Mouse (Mus musculus) layer of hippocampus, adult 2 months (tissue): ENCODE measurements around the gene Etl4. TPM values are rescaled to one million over a fixed set of nuclear protein-coding genes. Genes with fewer than 3 reads are reported as not detected.
A peak's percentile ranks its signal among the peaks of the same experiment; 100 is the strongest.

ENCODE experiments used
- DNase-seq, 2 experiments: peaks; one replicate each; pipeline ENCODE4 v3.0.0; 2022; ENCODE audit warnings: low spot score in 2 of 2
- H3K27ac ChIP-seq: fragments of 200-600 bp; 2 replicates; pipeline ENCODE4 v1.8.1; 2022
- H3K4me3 ChIP-seq: fragments of 200-600 bp; 2 replicates; pipeline ENCODE4 v1.8.1; 2022; ENCODE audit warnings: mild to moderate bottlenecking
- CTCF ChIP-seq: fragments of 200-600 bp; conservative IDR thresholded peaks from 2 replicates; pipeline ENCODE4 v1.8.1; 2022; ENCODE audit warnings: antibody characterized with exemption, mild to moderate bottlenecking, moderate library complexity
- total RNA-seq, 2 experiments: library from RNA; stranded (reverse); gene quantifications; 2 replicates each; pipeline ENCODE4 v1.2.3; 2021

Gene Etl4
- total RNA-seq, 2 experiments from 2014 or later: 68.4 to 75.9 TPM

DNA sequence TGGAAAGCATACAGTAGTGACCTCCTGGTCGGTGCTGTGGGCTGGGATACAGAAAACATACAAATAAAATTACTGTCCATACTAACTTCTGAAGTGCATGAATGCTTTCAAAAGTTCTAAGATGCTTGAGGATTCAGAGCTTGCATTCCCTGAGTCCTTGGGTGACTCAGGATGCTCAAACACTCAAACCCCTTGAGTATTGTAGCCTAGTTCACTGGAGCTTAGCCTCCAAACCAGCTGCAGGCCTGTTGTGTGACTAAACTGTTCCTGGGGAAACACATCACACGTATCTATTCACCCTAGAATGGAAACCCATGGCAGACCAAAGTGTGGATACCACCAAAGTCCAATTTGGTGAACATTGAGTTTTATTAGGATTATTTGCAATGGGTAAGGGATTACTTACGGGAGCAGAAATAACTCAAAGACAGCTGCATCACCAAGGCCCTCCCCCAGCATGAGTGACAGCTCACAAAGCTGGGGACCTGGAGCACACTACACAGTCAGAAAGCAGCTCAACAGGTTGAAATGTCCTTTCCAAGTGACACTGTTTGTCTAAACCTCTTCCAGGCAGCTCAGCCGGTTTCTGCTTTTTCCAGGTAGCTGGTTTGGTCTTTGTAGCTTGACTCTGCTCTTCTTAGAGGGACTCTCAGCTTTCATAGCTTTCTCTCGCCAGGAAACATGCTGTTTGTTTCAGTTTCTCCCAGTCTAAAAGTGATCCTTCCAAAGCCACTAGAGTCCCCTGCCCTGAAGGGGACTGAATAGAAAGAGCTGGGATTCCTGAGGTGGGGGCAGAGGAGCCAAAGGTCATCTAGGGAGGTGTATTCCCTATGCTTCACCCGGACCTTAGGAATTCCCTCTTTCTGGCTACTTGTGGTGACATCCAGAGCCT lies 598.5 kb downstream of the Etl4 start:
- Histone ChIP-seq H3K4me3 (no peak overlapping the region), H3K27ac (no peak overlapping the region)
- no peak for TF ChIP-seq CTCF
- DNase-seq: no peak

DNA sequence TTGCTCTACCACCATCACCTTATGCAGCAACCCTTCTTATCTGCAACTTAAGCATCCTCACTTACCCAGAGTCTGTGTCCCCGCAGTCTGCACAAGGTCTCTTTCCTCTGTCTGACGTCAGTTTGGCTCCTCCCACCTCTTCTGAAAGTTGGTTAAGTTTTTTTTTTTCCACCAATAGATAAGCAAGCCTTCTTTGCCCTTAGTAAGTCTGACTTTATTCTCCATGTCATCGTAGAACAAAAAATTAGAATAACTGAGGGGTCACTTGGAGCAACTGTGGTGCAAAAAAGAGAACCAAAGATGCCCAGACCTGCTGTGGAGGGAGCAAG lies 599.1 kb downstream of the Etl4 start:
- Histone ChIP-seq H3K4me3 (no peak overlapping the region), H3K27ac (no peak overlapping the region)
- DNase-seq: no peak
- no peak for TF ChIP-seq CTCF

DNA sequence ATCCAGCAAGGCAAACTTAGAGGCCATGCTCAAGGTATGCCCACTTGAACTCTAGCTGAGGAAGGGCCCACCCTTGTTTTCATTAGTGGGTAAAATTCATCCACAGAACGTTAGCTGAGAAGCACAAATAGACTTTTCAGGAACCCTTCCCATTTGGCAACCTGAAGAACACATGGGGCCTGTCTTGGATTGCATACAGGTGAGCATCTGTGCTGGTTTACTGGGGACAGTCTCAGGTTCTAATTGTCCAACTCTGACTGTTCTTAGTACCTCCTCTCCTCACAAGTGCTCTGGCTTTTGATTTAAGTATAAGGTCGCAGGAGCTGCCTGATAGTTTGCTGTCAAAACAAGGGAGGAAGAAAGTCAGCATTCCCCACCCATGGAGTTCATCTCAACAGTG lies 600.5 kb downstream of the Etl4 start:
- H3K4me3 ChIP-seq: no peak overlapping the region
- H3K27ac ChIP-seq: no peak overlapping the region
- no peak for TF ChIP-seq CTCF
- DNase-seq: no peak

DNA sequence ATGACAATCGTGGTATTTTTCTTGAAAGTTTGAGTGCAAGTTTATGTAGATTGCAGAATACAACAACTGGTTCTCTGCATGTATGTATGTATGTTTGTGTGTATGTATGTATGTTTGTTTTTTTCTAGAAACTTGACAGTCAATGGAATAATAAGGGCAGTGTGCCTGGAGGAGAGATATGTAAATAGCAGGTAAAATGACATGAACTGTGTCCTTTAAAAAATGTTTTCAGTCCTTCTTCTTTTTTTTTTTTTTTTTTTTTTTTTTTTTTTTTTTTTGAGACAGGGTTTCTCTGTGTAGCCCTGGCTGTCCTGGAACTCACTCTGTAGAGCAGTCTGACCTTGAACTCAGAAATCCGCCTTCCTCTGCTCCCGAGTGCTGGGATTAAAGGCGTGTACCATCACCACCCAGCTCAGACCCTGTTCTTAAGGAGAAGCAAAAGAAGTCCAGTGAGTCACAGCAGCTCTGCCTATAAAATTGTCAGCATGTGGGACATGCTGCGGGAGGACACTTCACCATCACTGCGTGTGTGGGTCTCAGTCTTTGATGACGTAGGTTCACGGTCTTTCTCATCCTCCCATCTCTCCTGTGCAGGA lies 606.8 kb downstream of the Etl4 start:
- no peak overlapping the region for H3K27ac ChIP-seq
- TF ChIP-seq CTCF: no peak
- DNase-seq: no peak
- H3K4me3 ChIP-seq: no peak overlapping the region

DNA sequence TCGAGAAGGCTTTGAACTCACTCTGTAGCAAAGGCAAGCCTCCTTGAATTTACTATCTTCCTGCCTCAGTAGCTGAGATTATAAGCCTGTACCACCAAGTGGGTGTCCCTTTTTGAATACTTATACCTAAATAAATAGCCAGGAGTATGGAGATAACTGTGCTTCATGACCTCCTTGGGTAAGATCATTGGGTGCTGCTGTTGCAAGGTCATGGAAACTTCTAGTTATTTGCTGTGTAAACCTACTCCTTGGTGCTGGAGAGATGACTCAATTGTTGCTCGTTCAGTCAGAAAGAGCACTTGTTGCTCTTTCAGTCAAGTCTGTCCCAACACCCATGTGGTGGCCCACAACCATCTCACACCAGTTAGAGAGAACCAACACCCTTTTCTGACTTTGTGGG lies 608.3 kb downstream of the Etl4 start:
- no peak overlapping the region for H3K4me3 ChIP-seq
- no peak overlapping the region for H3K27ac ChIP-seq
- no peak for DNase-seq
- TF ChIP-seq CTCF: no peak

DNA sequence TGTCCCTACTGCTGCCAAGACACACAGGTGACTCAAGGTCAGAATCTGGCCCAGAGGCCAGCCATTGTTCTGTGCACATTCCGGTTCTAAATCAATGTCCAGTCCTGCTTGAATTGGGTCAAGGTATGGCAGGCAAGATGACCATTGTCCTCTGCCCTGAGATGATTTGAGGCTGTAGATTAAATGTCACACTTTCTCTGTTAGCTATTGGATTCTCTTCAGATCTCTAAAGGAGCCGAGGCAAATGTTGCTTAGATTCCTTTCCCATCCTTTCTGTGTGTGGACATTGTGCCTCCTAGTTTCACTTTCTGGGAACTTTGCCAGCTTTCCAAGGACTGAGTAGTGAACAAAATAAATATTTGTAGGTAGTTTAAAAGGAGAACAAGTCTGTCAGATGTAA lies 608.9 kb downstream of the Etl4 start:
- H3K4me3 ChIP-seq: no peak overlapping the region
- TF ChIP-seq CTCF: no peak
- no peak for DNase-seq
- no peak overlapping the region for H3K27ac ChIP-seq

DNA sequence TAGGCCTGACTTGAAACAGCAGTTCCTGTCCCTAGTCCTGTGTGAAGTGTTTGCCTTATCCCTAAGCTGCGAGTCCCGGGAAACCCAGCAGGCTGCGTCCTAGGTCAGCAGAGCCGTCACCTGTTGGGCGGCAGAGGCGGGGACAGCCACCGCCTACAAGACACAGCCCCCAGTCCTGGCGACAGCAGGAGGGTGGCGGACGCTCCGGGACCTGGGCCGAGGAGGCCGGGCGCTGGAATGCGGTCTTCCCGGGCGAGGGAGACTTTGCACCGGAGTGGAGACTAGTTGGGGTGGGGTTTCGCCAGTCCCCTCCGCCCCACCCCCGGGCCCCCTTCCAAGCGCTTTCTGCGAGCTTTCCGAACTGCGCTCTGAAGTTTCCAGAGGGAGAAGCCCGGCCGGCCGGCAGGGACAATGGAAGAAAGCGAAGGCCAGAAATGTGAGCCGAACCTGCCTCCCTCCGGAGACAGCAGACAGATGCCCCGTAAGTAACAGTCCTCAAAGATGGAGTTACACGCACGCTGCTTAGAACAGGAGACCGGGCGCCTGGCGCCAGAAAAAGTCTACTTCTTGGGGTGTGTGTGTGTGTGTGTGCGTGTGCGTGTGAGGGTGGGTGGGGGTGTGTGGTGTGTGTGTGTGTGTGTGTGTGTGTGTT lies 610.0 kb downstream of the Etl4 start:
- no peak overlapping the region for H3K27ac ChIP-seq

DNA sequence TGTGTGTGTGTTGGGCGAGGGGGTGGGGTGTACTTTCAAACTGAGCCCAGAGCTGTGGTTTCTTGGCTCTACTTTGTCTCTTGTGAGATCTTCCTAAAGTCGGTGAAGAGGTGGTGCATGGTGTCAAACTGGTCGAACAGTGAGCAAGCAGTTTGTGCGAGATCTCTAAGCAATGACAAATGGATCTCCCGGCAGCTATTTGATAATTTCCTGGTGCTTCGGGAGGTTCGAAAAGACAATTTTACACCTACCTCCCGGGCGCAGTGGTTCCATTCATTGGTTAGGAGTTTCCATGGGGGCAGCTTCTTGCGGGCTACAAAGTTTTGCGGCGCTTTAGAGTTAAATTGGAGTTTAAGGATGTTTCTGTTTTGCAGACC lies 610.5 kb downstream of the Etl4 start:
- DNase-seq: no peak
- Histone ChIP-seq H3K27ac (no peak overlapping the region), H3K4me3 (peak overlapping the region; percentile 46)
- no peak for TF ChIP-seq CTCF

More for the DNA sequence above, 610.0 kb downstream of the Etl4 start:
- TF ChIP-seq CTCF: peak; percentile 35; the same call in 1 of the 2 replicates
- DNase-seq: no peak
- H3K4me3 ChIP-seq: peak overlapping the region; percentile 52

DNA sequence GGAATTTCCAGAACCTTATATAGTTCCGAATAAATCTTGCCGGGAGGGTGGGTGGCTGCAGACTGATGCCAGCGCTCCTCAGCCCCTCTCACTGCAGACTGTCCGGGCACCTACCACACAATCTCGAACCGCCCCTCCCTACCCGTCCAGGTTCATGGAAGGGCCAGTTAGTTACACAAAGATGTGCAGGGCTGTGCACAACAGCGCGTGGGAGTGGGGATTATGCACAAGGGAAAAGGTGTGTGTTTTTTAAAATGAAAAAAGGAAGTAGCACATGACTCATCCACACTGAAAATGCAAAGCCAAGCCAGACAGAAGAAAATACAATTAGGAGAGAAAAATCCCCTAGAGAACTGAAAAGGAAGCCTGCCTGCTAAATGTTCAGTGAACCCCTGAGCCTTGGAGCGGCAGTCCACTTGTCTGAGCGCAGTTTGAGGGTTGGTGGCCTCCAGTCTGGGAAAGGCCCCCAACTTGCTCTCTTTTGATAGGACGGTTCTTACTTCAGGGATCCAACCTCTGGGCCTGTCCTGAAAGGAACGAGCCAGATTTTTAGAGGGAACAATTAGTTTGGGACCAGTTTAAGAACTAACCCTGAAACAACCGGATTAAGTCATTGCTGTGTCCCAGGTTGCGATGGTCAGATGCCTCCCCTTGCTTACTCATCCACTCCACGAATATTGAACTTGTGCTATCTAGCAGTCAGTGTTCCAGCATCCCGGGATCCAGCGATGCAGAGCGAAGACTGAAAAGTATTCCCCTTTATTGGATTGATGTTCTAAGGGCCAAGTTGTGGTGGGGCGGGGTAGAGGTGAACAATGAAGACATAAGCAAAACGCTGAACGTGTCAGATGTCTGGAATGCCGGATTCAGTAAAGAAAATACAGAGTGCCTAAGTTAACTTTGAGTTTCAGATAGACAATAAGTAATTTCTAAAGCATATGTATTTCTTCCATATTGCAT lies 611.3 kb downstream of the Etl4 start:
- Histone ChIP-seq H3K27ac (no peak overlapping the region), H3K4me3 (peak overlapping the region; percentile 46)
- no peak for DNase-seq
- no peak for TF ChIP-seq CTCF

DNA sequence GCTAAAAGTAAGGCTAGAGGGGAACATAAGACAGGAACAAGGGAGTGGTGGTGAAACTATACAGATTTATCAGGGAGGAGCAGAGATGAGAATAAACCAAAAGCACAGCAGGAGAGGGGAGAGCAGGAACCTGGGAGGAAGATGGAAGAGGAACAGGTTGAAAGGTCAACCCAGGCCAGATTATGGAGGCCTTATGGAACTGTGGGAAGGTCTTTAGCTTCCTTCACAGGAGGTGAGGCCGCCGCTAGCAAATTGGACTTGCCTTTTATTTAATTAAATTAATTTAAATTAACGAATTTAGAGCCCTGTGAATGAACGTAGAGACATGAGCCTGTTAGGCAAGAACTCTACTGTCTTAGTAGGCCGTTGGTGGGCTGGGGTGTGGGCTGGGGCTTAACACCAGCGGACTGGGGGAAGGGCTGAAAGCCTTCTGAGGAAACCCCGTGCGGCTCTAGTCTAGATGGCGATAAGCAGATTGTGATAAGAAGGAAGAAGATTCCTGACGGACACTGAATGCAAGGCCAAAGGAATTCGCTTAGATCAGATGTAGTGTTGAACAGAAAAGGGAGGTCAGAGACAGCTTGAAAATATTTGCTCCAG lies 612.2 kb downstream of the Etl4 start:
- no peak for TF ChIP-seq CTCF
- H3K4me3 ChIP-seq: no peak overlapping the region
- no peak overlapping the region for H3K27ac ChIP-seq
- no peak for DNase-seq

DNA sequence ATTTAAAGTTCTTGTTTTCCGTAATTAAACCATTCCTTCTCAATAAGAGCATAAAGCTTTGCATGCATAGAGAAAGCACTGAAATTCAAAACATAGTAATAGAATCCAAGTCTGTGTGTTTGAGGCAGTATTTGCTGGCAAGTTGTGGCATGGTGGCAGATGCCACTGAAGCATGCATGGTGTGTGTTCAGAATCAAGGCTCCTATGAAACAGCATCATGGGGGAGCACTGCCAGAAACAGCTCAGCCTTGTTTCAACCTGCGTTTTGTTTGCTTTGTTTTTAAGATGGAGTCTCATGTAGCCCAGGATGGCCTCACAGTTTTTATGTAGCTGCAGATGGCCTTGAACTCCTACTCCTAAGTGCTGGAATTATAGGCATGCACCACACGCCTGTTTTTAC lies 614.1 kb downstream of the Etl4 start:
- peak; percentile 20 to 23 for DNase-seq
- Histone ChIP-seq H3K27ac (no peak overlapping the region), H3K4me3 (no peak overlapping the region)
- TF ChIP-seq CTCF: no peak

DNA sequence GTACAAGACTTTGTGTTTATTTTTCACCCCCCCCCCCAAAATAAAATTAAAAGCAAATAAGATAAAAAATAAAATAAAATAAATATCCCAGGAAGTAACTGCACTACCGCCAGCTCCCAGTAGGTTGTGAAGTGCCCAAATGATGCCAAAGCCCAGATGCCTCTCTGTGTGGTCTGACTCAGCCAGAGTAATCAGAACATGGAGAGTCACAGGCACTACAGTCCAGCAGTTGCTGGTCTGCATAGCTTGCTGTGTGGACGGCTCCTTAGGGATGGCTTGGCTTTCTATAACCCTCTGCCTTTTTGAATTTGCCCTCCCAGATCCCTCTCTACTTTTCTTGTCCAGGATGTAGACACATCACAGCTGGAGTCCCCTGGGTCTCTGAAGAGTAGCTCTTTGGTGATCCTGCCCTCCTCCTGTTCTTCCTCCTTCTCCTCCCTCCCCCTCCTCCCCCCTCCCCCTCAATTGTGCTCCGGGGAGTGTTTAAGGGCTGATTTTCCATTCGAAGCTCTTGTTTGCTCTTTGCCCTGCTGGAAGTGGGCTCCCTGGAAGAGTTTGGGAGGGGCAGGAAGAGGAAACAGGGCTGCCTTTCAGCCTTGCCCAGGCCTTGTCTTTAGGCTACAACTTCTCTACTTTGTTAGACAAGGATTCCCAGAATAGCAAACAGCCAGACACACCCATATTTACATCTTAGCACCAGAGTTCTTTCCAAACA lies 616.5 kb downstream of the Etl4 start:
- TF ChIP-seq CTCF: peak; percentile 55
- no peak for DNase-seq
- no peak overlapping the region for H3K27ac ChIP-seq
- no peak overlapping the region for H3K4me3 ChIP-seq
